Mouse (Mus musculus) heart, embryonic 11.5 days (tissue): ENCODE data around the gene Ccdc85b. TPM values are rescaled to one million over a fixed set of nuclear protein-coding genes. Genes with fewer than 3 reads are reported as not detected.
"Not testable (repeated sequence)": the region's sequence is repeated elsewhere in the genome, so short reads cannot be mapped to it uniquely, and the experiment has no call there.

ENCODE experiments used
- ATAC-seq: fragments of 200-750 bp; cut with Nextera tagmentation; replicated peaks from 2 replicates; pipeline ENCODE4 v1.8.0; 2017; ENCODE audit warnings: moderate library complexity; ENCODE audit not compliant: insufficient number of reproducible peaks, low FRiP score, low TSS enrichment
- H3K27ac ChIP-seq: fragments of 300-500 bp; sonication (generic); 2 replicates; pipeline ENCODE4 v1.5.1; 2014; ENCODE audit warnings: mild to moderate bottlenecking, low read depth, low read length
- H3K27me3 ChIP-seq: fragments of 300-500 bp; sonication (generic); 2 replicates; pipeline ENCODE4 v1.6.1; 2014; ENCODE audit warnings: mild to moderate bottlenecking, low read length, mixed read lengths; ENCODE audit not compliant: control insufficient read depth, insufficient read depth
- H3K36me3 ChIP-seq: fragments of 300-500 bp; sonication (generic); 2 replicates; pipeline ENCODE4 v1.6.1; 2014; ENCODE audit warnings: mild to moderate bottlenecking, low read length, moderate library complexity, mixed read lengths; ENCODE audit not compliant: control insufficient read depth, insufficient read depth
- H3K4me1 ChIP-seq: fragments of 300-500 bp; sonication (generic); 2 replicates; pipeline ENCODE4 v1.6.1; 2014; ENCODE audit warnings: low read length; ENCODE audit not compliant: control insufficient read depth, insufficient read depth
- H3K4me2 ChIP-seq: fragments of 300-500 bp; sonication (generic); 2 replicates; pipeline ENCODE4 v1.6.1; 2014; ENCODE audit warnings: mild to moderate bottlenecking, moderate library complexity
- H3K4me3 ChIP-seq: fragments of 300-500 bp; sonication (generic); 2 replicates; pipeline ENCODE4 v1.5.1; 2014; ENCODE audit warnings: low read depth, low read length
- H3K9ac ChIP-seq: fragments of 300-500 bp; sonication (generic); 2 replicates; pipeline ENCODE4 v1.6.1; 2014; ENCODE audit warnings: mild to moderate bottlenecking, low read depth, low read length, moderate library complexity
- H3K9me3 ChIP-seq: fragments of 300-500 bp; sonication (generic); replicated peaks from 2 replicates; pipeline ENCODE4 v1.6.1; 2016; ENCODE audit warnings: low read length; ENCODE audit not compliant: control insufficient read depth
- WGBS: fragments of 180-500 bp; shearing (Covaris S2); extraction: QIAGEN DNeasy Blood & Tissue Kit; methylation state at CpG from one replicate; pipeline ENCODE4 v1.1.7; 2014; ENCODE audit not compliant: insufficient replicate concordance; 5-methylcytosine and 5-hydroxymethylcytosine counted together
- polyA plus RNA-seq: library from polyadenylated mRNA; unstranded; fragments of >200 nt; fragmentation: Nextera tagmentation; extraction: Ambion mirVana; gene quantifications from 2 replicates; pipeline ENCODE4 v1.2.1, GENCODE M21; 2014

Gene Ccdc85b
- polyA plus RNA-seq, 1 experiment from 2014 or later = 8.1 TPM

- Histone ChIP-seq H3K27ac (peak overlapping the region; percentile 100), H3K36me3 (peaks cover 22% of the 10 kb centered on the region), H3K27me3 (no peaks in the 10 kb centered on the region), H3K4me3 (peak overlapping the region; percentile 90), H3K9me3 (no peaks in the 10 kb centered on the region), H3K4me1 (peaks cover 19% of the 10 kb centered on the region), H3K9ac (peak overlapping the region; percentile 95), H3K4me2 (peak overlapping the region; percentile 82)
- under 1% methylated on average over 58 of the region's 59 CpGs for WGBS
- peak; percentile 7; the same call in 1 of the 2 replicates for ATAC-seq
Measured at GRCm38 (mm10) chr19:5490898-5491708, 33.4 kb upstream of the Ccdc85b start.

- Histone ChIP-seq H3K4me1 (peaks cover 19% of the 10 kb centered on the region), H3K9me3 (no peaks in the 10 kb centered on the region), H3K27ac (peak within 1 kb of the TSS; percentile 100), H3K27me3 (no peaks in the 10 kb centered on the region), H3K4me3 (peak within 1 kb of the TSS; percentile 90), H3K36me3 (peaks cover 22% of the 10 kb centered on the region), H3K4me2 (peak within 1 kb of the TSS; percentile 82), H3K9ac (peak within 1 kb of the TSS; percentile 95)
- peak; percentile 57 for ATAC-seq
- under 1% methylated on average over 54 of the region's 62 CpGs for WGBS
Measured at GRCm38 (mm10) chr19:5490313-5490897, 32.7 kb upstream of the Ccdc85b start, which contains the start of gene Cfl1. Gene Cfl1, plus strand, starts transcription at chr19:5490455.

- Histone ChIP-seq H3K4me1 (peaks cover 19% of the 10 kb centered on the region), H3K27ac (peak overlapping the region; percentile 100), H3K4me3 (peak overlapping the region; percentile 90), H3K36me3 (peaks cover 23% of the 10 kb centered on the region), H3K4me2 (peak overlapping the region; percentile 82)
- WGBS = 47% methylated on average over 10 of the region's 10 CpGs
- not testable (repeated sequence) for H3K9ac ChIP-seq, ATAC-seq, H3K27me3 ChIP-seq, H3K9me3 ChIP-seq
Measured at GRCm38 (mm10) chr19:5489721-5490120, 32.0 kb upstream of the Ccdc85b start.

- peaks cover 21% of the 10 kb centered on the region for H3K36me3 ChIP-seq
- peaks cover 19% of the 10 kb centered on the region for H3K4me1 ChIP-seq
- WGBS = under 1% methylated on average over 26 of the region's 26 CpGs
- H3K9me3 ChIP-seq = no peaks in the 10 kb centered on the region
- H3K4me2 ChIP-seq = peak overlapping the region; percentile 82
- ATAC-seq = peak; percentile 81
- H3K9ac ChIP-seq = peak overlapping the region; percentile 76
- H3K27ac ChIP-seq = peak overlapping the region; percentile 100
- H3K4me3 ChIP-seq = peak overlapping the region; percentile 53
- no peaks in the 10 kb centered on the region for H3K27me3 ChIP-seq
Measured at GRCm38 (mm10) chr19:5488878-5489571, 31.3 kb upstream of the Ccdc85b start.

- H3K27me3 ChIP-seq = no peaks in the 10 kb centered on the region
- peak within 1 kb of the TSS; percentile 76 for H3K9ac ChIP-seq
- no peaks in the 10 kb centered on the region for H3K9me3 ChIP-seq
- peaks cover 22% of the 10 kb centered on the region for H3K36me3 ChIP-seq
- 1% methylated on average over 39 of the region's 39 CpGs for WGBS
- ATAC-seq = peak; percentile 79
- peak within 1 kb of the TSS; percentile 53 for H3K4me3 ChIP-seq
- peak within 1 kb of the TSS; percentile 82 for H3K4me2 ChIP-seq
- H3K4me1 ChIP-seq = peaks cover 19% of the 10 kb centered on the region
- H3K27ac ChIP-seq = peak within 1 kb of the TSS; percentile 100
Measured at GRCm38 (mm10) chr19:5487768-5488550, 30.3 kb upstream of the Ccdc85b start, which contains the start of gene Mus81. Gene Mus81, minus strand, starts transcription at chr19:5488402.

GRCm38 (mm10) chr19:5486771-5487170 is 29.1 kb upstream of the Ccdc85b start:
- Histone ChIP-seq H3K27me3 (no peaks in the 10 kb centered on the region), H3K9me3 (no peaks in the 10 kb centered on the region), H3K4me2 (peak overlapping the region; percentile 82), H3K9ac (no peak overlapping the region), H3K4me3 (no peak overlapping the region), H3K4me1 (peaks cover 12% of the 10 kb centered on the region), H3K36me3 (peaks cover 20% of the 10 kb centered on the region), H3K27ac (no peak overlapping the region)
- WGBS = 81% methylated on average over 4 of the region's 4 CpGs
- ATAC-seq = no peak

- no peaks in the 10 kb centered on the region for H3K27me3 ChIP-seq
- WGBS = 87% methylated on average over 8 of the region's 8 CpGs
- H3K4me1 ChIP-seq = peaks cover 11% of the 10 kb centered on the region; the same call in 1 of the 2 replicates
- no peak overlapping the region for H3K4me3 ChIP-seq
- no peak overlapping the region for H3K9ac ChIP-seq
- H3K36me3 ChIP-seq = peaks cover 25% of the 10 kb centered on the region
- no peaks in the 10 kb centered on the region for H3K9me3 ChIP-seq
- no peak overlapping the region for H3K27ac ChIP-seq
- H3K4me2 ChIP-seq = 0 out of 2 replicates have a peak overlapping the region, but pooled peaks have one; percentile 1
- ATAC-seq = no peak
Measured at GRCm38 (mm10) chr19:5486286-5486685, 28.6 kb upstream of the Ccdc85b start.

- no peak for ATAC-seq
- H3K4me2 ChIP-seq = 0 out of 2 replicates have a peak overlapping the region, but pooled peaks have one; percentile 1
- H3K9ac ChIP-seq = no peak overlapping the region
- no peak overlapping the region for H3K4me3 ChIP-seq
- no peaks in the 10 kb centered on the region for H3K27me3 ChIP-seq
- H3K9me3 ChIP-seq = no peaks in the 10 kb centered on the region
- H3K4me1 ChIP-seq = peaks cover 11% of the 10 kb centered on the region; the same call in 1 of the 2 replicates
- peaks cover 25% of the 10 kb centered on the region for H3K36me3 ChIP-seq
- H3K27ac ChIP-seq = no peak overlapping the region
- WGBS = 91% methylated on average over 7 of the region's 7 CpGs
Measured at GRCm38 (mm10) chr19:5485821-5486220, 28.1 kb upstream of the Ccdc85b start.
